Mouse (Mus musculus) liver, adult (tissue): ENCODE results near the gene Gtf3a.

Source experiments
- GATA4 ChIP-seq: IDR thresholded peaks from 2 replicates; pipeline ENCODE4 v1.6.1; 2014; ENCODE audit warnings: mild to moderate bottlenecking, low read length; ENCODE audit not compliant: insufficient replicate concordance

Gtf3a gene

DNA sequence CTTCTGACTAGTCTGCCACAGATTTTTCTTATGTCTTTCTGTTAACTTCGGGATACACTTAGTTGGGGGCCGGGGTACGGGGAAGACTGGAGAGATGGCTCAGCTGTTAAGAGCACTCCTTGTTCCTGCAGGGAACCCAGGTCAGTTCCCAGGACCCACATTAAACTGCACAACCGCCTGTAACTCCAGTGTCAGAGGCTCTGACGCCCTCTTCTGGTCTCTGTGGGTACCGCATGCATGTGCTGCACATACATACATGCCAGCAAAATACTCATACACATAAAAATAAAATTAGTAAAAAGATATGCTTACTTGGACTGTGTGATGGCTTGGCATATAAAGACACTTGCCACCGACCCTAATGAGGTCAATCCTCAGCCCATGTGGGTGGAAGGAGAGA lies 48.4 kb downstream of the Gtf3a start:
- no peak for TF ChIP-seq GATA4

GRCm38 (mm10) chr5:146998802-146999201 lies 50.3 kb downstream of the Gtf3a start:
- no peak for TF ChIP-seq GATA4

DNA sequence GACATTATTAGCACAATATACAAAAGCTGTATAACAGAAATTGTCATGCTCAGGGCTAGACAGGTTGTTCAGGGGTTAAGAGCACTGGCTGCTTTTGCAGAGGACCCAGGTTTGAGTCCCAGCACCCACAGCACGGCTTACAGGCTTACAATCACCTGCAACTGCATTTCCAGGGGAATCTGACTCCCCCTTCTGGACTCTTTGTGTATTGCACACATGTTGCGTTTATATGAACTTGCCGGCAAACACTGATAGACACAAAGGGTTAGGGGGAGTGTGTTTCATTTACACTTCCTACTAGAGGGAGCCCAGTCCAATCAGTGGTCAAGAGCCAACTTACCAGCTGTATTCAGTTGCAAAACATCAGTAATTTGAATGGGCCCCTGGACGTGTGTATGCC lies 52.9 kb downstream of the Gtf3a start:
- no peak for TF ChIP-seq GATA4

- no peak for TF ChIP-seq GATA4
Measured at GRCm38 (mm10) chr5:147003303-147003702, 54.8 kb downstream of the Gtf3a start.
